Mouse (Mus musculus): ENCODE results near the gene Kmo.

Kmo gene

GRCm38 (mm10) chr1:175629248-175629647 is 9.1 kb downstream of the Kmo start:
- in situ Hi-C loops (cut with MboI; ENCODE audit: low pct_unique_long_range_greater_than_20kb in 1 of 2, low sequenced_read_pairs in 2 of 2, unreplicated experiment in 1 of 2) = no loop called here

GRCm38 (mm10) chr1:175630345-175630744 is 10.2 kb downstream of the Kmo start:
- in situ Hi-C loops (cut with MboI; ENCODE audit: low pct_unique_long_range_greater_than_20kb in 1 of 2, low sequenced_read_pairs in 2 of 2, unreplicated experiment in 1 of 2) = no loop called here

GRCm38 (mm10) chr1:175631080-175631479 is 10.9 kb downstream of the Kmo start:
- in situ Hi-C loops (cut with MboI; ENCODE audit: low pct_unique_long_range_greater_than_20kb in 1 of 2, low sequenced_read_pairs in 2 of 2, unreplicated experiment in 1 of 2) = no loop called here

GRCm38 (mm10) chr1:175631721-175632221 is 11.6 kb downstream of the Kmo start:
- in situ Hi-C loops (cut with MboI; ENCODE audit: low pct_unique_long_range_greater_than_20kb in 1 of 2, low sequenced_read_pairs in 2 of 2, unreplicated experiment in 1 of 2) = no loop called here

- in situ Hi-C loops (cut with MboI; ENCODE audit: low pct_unique_long_range_greater_than_20kb in 1 of 2, low sequenced_read_pairs in 2 of 2, unreplicated experiment in 1 of 2) = no loop called here
These were observed 12.3 kb downstream of the Kmo start for GRCm38 (mm10) chr1:175632470-175632869.

- in situ Hi-C loops (cut with MboI; ENCODE audit: low pct_unique_long_range_greater_than_20kb in 1 of 2, low sequenced_read_pairs in 2 of 2, unreplicated experiment in 1 of 2) = no loop called here
These were observed 17.5 kb downstream of the Kmo start for GRCm38 (mm10) chr1:175637677-175638076.

GRCm38 (mm10) chr1:175639072-175639471 is 18.9 kb downstream of the Kmo start:
- in situ Hi-C loops (cut with MboI; ENCODE audit: low pct_unique_long_range_greater_than_20kb in 1 of 2, low sequenced_read_pairs in 2 of 2, unreplicated experiment in 1 of 2) = no loop called here

- in situ Hi-C loops (cut with MboI; ENCODE audit: low pct_unique_long_range_greater_than_20kb in 1 of 2, low sequenced_read_pairs in 2 of 2, unreplicated experiment in 1 of 2) = no loop called here
These were observed 20.4 kb downstream of the Kmo start for GRCm38 (mm10) chr1:175640435-175641150.

GRCm38 (mm10) chr1:175643496-175644265 is 23.5 kb downstream of the Kmo start:
- in situ Hi-C loops (cut with MboI; ENCODE audit: low pct_unique_long_range_greater_than_20kb in 1 of 2, low sequenced_read_pairs in 2 of 2, unreplicated experiment in 1 of 2) = no loop called here

- in situ Hi-C loops (cut with MboI; ENCODE audit: low pct_unique_long_range_greater_than_20kb in 1 of 2, low sequenced_read_pairs in 2 of 2, unreplicated experiment in 1 of 2) = no loop called here
These were observed 26.8 kb downstream of the Kmo start for GRCm38 (mm10) chr1:175646952-175647351.

GRCm38 (mm10) chr1:175648615-175649014 is 28.4 kb downstream of the Kmo start:
- in situ Hi-C loops (cut with MboI; ENCODE audit: low pct_unique_long_range_greater_than_20kb in 1 of 2, low sequenced_read_pairs in 2 of 2, unreplicated experiment in 1 of 2) = no loop called here

GRCm38 (mm10) chr1:175659900-175660299 is 39.7 kb downstream of the Kmo start:
- in situ Hi-C loops (cut with MboI; ENCODE audit: low pct_unique_long_range_greater_than_20kb in 1 of 2, low sequenced_read_pairs in 2 of 2, unreplicated experiment in 1 of 2) = loop anchor here in 1 of 2 experiments (10.0 kb wide), 1 partner anchor 545 kb away; no protein-coding TSS in a partner anchor

- in situ Hi-C loops (cut with MboI; ENCODE audit: low pct_unique_long_range_greater_than_20kb in 1 of 2, low sequenced_read_pairs in 2 of 2, unreplicated experiment in 1 of 2) = loop anchor here in 1 of 2 experiments (10.0 kb wide), 1 partner anchor 554 kb away; no protein-coding TSS in a partner anchor
These were observed 48.7 kb downstream of the Kmo start for GRCm38 (mm10) chr1:175668666-175669405.

- in situ Hi-C loops (cut with MboI; ENCODE audit: low pct_unique_long_range_greater_than_20kb in 1 of 2, low sequenced_read_pairs in 2 of 2, unreplicated experiment in 1 of 2) = loop anchor here in 1 of 2 experiments (10.0 kb wide), 1 partner anchor 555 kb away; no protein-coding TSS in a partner anchor
These were observed 49.3 kb downstream of the Kmo start for GRCm38 (mm10) chr1:175669456-175669855.

- in situ Hi-C loops (cut with MboI; ENCODE audit: low pct_unique_long_range_greater_than_20kb in 1 of 2, low sequenced_read_pairs in 2 of 2, unreplicated experiment in 1 of 2) = no loop called here
These were observed 49.9 kb downstream of the Kmo start for GRCm38 (mm10) chr1:175670042-175670441.

- in situ Hi-C loops (cut with MboI; ENCODE audit: low pct_unique_long_range_greater_than_20kb in 1 of 2, low sequenced_read_pairs in 2 of 2, unreplicated experiment in 1 of 2) = no loop called here
These were observed 51.4 kb downstream of the Kmo start for GRCm38 (mm10) chr1:175671626-175672025.

- in situ Hi-C loops (cut with MboI; ENCODE audit: low pct_unique_long_range_greater_than_20kb in 1 of 2, low sequenced_read_pairs in 2 of 2, unreplicated experiment in 1 of 2) = no loop called here
These were observed 53.6 kb downstream of the Kmo start for GRCm38 (mm10) chr1:175673563-175674325.

GRCm38 (mm10) chr1:175675116-175675515 is 54.9 kb downstream of the Kmo start:
- in situ Hi-C loops (cut with MboI; ENCODE audit: low pct_unique_long_range_greater_than_20kb in 1 of 2, low sequenced_read_pairs in 2 of 2, unreplicated experiment in 1 of 2) = no loop called here

All from mouse embryonic stem cell (cell line).